Mouse (Mus musculus) neutrophil, adult 65 days (primary cell): ENCODE results near the gene Arl2. TPM values are rescaled to one million over a fixed set of nuclear protein-coding genes. Genes with fewer than 3 reads are reported as not detected.

Experiments
- total RNA-seq: library from RNA; stranded (reverse); gene quantifications from 2 replicates; pipeline ENCODE4 v1.2.4, GENCODE M21; 2023

Arl2 gene
- 7.5 and 9.2 TPM in 2 replicates for total RNA-seq

GRCm38 (mm10) chr19:6141394-6141749 is at the start of gene Arl2:
Gene Arl2, minus strand, starts transcription at chr19:6141548.

GRCm38 (mm10) chr19:6184131-6184530 is 42.8 kb upstream of the Arl2 start, which contains the start of gene Majin:
Gene Majin, plus strand, starts transcription at chr19:6184388.

GRCm38 (mm10) chr19:6140678-6141393 is 512 bp downstream of the Arl2 start, which contains the start of gene Batf2:
Gene Batf2, plus strand, starts transcription at chr19:6140983.

GRCm38 (mm10) chr19:6127760-6128341 is 13.5 kb downstream of the Arl2 start, which contains the start of gene Snx15:
Gene Snx15, minus strand, starts transcription at chr19:6128304.

GRCm38 (mm10) chr19:6117986-6118676 is 23.2 kb downstream of the Arl2 start, which contains the start of gene Sac3d1:
Gene Sac3d1, minus strand, starts transcription at chr19:6118650.

GRCm38 (mm10) chr19:6105586-6105985 is 35.8 kb downstream of the Arl2 start, which contains the start of gene Naaladl1:
Gene Naaladl1, plus strand, starts transcription at chr19:6105782.

GRCm38 (mm10) chr19:6094119-6094518 is 47.2 kb downstream of the Arl2 start, which contains the start of gene AC131692.1:
Gene AC131692.1, plus strand, starts transcription at chr19:6094419.

GRCm38 (mm10) chr19:6084478-6085248 is 56.7 kb downstream of the Arl2 start, which contains the start of the genes Zfpl1 and Cdca5:
Gene Zfpl1, minus strand, starts transcription at chr19:6084956.
Gene Cdca5, plus strand, starts transcription at chr19:6084983.

Other genes with a start within 250 kb of the Arl2 start
- 1.3 and 3.5 TPM in 2 replicates for gene Tigd3, start 247.4 kb downstream of the Arl2 start, total RNA-seq
- 99.1 and 105 TPM in 2 replicates for gene Dpf2, start 228.5 kb downstream of the Arl2 start, total RNA-seq
- gene Cdc42ep2, start 216.7 kb downstream of the Arl2 start, total RNA-seq, result 8.3 and 10.1 TPM in 2 replicates
- gene Pola2, start 177.3 kb downstream of the Arl2 start, total RNA-seq, result 24.1 and 28.7 TPM in 2 replicates
- 2.7 and 3.2 TPM in 2 replicates for gene Slc22a20, start 155.4 kb downstream of the Arl2 start, total RNA-seq
- 255 and 284 TPM in 2 replicates for gene Capn1, start 125.7 kb downstream of the Arl2 start, total RNA-seq
- 59.6 and 66.3 TPM in 2 replicates for gene Syvn1, start 95.0 kb downstream of the Arl2 start, total RNA-seq
- 12.9 and 14.9 TPM in 2 replicates for gene Mrpl49, start 83.8 kb downstream of the Arl2 start, total RNA-seq
- 1,270 and 1,374 TPM in 2 replicates for gene Fau, start 83.7 kb downstream of the Arl2 start, total RNA-seq
- gene Znhit2, start 80.4 kb downstream of the Arl2 start, total RNA-seq, result 7.4 and 16.4 TPM in 2 replicates
- 5.3 and 7.3 TPM in 2 replicates for gene Tm7sf2, start 73.2 kb downstream of the Arl2 start, total RNA-seq
- 64.1 and 87.5 TPM in 2 replicates for gene Vps51, start 64.3 kb downstream of the Arl2 start, total RNA-seq
- gene Tmem262, start 61.5 kb downstream of the Arl2 start, total RNA-seq, result not detected in 2 replicates
- not detected in 2 replicates for gene Gm28374, start 59.3 kb downstream of the Arl2 start, total RNA-seq
- gene Zfpl1, start 56.6 kb downstream of the Arl2 start, total RNA-seq, result 43.5 and 45.7 TPM in 2 replicates
- 31.1 and 36.1 TPM in 2 replicates for gene Cdca5, start 56.6 kb downstream of the Arl2 start, total RNA-seq
- 1.8 and 2.3 TPM in 2 replicates for gene AC131692.1, start 47.1 kb downstream of the Arl2 start, total RNA-seq
- 0.25 and 0.66 TPM in 2 replicates for gene Naaladl1, start 35.8 kb downstream of the Arl2 start, total RNA-seq
- gene Sac3d1, start 22.9 kb downstream of the Arl2 start, total RNA-seq, result 3.4 and 3.6 TPM in 2 replicates
- gene Snx15, start 13.2 kb downstream of the Arl2 start, total RNA-seq, result 14.9 and 15.0 TPM in 2 replicates
- gene Batf2, start 565 bp downstream of the Arl2 start, total RNA-seq, result not detected in 2 replicates
- gene Majin, start 42.8 kb upstream of the Arl2 start, total RNA-seq, result not detected in 2 replicates
- gene Gpha2, start 84.8 kb upstream of the Arl2 start, total RNA-seq, result not detected in 2 replicates
- gene Ppp2r5b, start 94.3 kb upstream of the Arl2 start, total RNA-seq, result 10.7 and 12.1 TPM in 2 replicates
- gene Atg2a, start 100.1 kb upstream of the Arl2 start, total RNA-seq, result 358 and 488 TPM in 2 replicates
- gene Ehd1, start 135.2 kb upstream of the Arl2 start, total RNA-seq, result 324 and 384 TPM in 2 replicates
- 13.6 and 16.9 TPM in 2 replicates for gene Cdc42bpg, start 164.9 kb upstream of the Arl2 start, total RNA-seq
- gene Men1, start 193.4 kb upstream of the Arl2 start, total RNA-seq, result 15.3 and 16.6 TPM in 2 replicates
- gene Map4k2, start 199.6 kb upstream of the Arl2 start, total RNA-seq, result 420 and 482 TPM in 2 replicates
- gene Sf1, start 222.1 kb upstream of the Arl2 start, total RNA-seq, result 533 and 628 TPM in 2 replicates
- 22.1 and 26.7 TPM in 2 replicates for gene Pygm, start 242.9 kb upstream of the Arl2 start, total RNA-seq